Mouse (Mus musculus) left cerebral cortex, adult 18-20 months (tissue): ENCODE results near the gene Sept9. TPM values are rescaled to one million over a fixed set of nuclear protein-coding genes. Genes with fewer than 3 reads are reported as not detected.

Source experiments
- DNase-seq, 2 experiments: peaks; one replicate each; pipeline ENCODE4 v3.0.0; 2021 to 2022; ENCODE audit warnings: low spot score in 2 of 2, mixed read lengths in 1 of 2
- total RNA-seq, 2 experiments: library from RNA; stranded (reverse); gene quantifications; 2 replicates each; pipeline ENCODE4 v1.2.3; 2021

Gene Sept9
- total RNA-seq, 2 experiments from 2014 or later, result 82.6 to 90.6 TPM

- peak; percentile 31 to 40 for DNase-seq
Measured at GRCm38 (mm10) chr11:117264162-117265021, 64.9 kb downstream of the Sept9 start.

GRCm38 (mm10) chr11:117265270-117265980 lies 66.0 kb downstream of the Sept9 start:
- peak; percentile 28 to 46 for DNase-seq

DNA sequence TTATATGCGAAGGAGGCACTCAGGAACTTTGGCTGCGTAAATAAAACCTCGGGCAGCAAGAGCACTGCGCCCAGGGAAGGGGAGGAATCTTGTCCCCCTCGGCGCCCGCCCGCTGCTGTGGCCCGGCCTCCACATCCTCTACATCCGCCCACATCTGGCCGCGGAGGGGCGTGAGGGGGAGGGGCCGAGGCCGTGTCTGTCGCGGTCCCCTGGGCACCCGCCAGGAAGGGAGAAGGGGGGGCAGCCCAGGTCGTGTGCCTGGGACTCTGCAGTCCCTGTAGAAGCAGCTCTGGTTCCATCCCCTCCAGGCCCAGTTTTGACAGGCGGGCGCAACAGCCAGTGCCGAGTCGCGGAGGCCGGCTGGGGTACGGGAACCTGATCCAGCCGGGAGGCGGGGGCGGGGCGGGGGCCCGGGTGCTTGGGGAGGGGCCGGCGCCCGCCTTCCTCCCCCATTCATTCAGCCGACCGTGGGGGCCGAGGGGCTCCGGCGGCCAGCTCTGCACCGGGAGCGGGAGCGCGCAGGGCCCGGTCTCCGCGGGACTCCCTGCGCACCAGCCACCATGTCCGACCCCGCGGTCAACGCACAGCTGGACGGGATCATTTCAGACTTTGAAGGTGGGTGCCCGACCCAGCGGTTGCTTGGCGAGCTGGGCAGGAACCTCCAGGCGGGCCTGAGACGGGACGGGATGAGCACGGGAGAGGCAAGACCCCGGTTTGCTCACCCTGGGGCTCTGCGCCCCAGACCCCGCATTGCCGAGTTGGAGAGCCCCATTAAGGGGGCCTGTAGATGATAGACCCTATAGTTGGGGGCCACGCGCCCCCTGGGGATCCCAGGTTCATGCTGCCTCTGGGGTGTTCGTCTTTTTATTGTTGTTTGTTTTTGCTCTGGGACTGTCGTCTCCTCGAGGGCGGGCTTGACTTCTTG lies 66.8 kb downstream of the Sept9 start:
- peak; percentile 67 to 76 for DNase-seq

- peak; percentile 42 to 49 for DNase-seq
Measured at GRCm38 (mm10) chr11:117266906-117267721, 67.7 kb downstream of the Sept9 start.

DNA sequence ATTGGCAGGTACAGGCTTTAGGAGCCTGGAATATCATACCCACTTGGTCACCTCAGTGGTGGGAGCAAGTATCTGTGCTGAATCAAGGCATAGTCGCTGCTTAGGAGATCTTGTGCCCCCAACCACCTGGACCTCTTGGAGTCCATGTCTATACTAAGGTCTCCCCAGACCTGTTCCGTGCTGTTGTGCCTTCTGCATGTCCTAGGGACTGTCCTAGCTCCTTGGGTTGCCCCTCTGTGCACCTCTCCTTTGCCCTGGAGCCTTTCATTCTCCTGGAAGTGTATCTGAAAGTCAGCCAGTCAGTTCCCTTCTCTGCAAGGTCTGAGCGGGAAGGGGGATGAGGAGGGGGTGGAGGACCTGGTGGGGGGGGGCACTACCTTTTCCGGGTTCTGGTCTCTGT lies 68.4 kb downstream of the Sept9 start:
- DNase-seq, result no peak

- no peak for DNase-seq
Measured at GRCm38 (mm10) chr11:117268304-117268956, 69.0 kb downstream of the Sept9 start.

- no peak for DNase-seq
Measured at GRCm38 (mm10) chr11:117269053-117269702, 69.7 kb downstream of the Sept9 start.

- DNase-seq, result no peak
Measured at GRCm38 (mm10) chr11:117269946-117270345, 70.5 kb downstream of the Sept9 start.

DNA sequence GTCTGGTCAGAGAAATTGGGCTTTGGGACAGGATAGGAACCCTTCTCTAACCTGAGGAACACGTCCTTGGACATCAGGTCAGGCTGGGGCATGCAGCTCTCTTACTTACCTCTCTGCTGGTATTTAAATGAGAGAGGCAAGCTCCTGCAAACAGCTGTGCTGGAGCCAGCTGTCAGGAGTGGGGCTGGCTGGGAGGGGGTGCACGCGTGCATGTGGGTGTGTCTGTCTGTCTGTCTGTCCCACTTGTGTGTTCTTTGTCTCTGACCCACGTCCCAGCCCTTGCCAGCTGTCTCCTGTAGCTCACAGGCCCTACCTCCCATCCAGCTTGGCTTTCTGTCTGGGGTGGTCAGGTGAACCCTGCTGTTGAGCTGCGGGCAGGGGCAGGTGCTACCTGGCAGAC lies 75.5 kb downstream of the Sept9 start:
- DNase-seq, result no peak

- DNase-seq, result no peak
Measured at GRCm38 (mm10) chr11:117275999-117276398, 76.5 kb downstream of the Sept9 start.

- no peak for DNase-seq
Measured at GRCm38 (mm10) chr11:117276946-117277345, 77.5 kb downstream of the Sept9 start.

DNA sequence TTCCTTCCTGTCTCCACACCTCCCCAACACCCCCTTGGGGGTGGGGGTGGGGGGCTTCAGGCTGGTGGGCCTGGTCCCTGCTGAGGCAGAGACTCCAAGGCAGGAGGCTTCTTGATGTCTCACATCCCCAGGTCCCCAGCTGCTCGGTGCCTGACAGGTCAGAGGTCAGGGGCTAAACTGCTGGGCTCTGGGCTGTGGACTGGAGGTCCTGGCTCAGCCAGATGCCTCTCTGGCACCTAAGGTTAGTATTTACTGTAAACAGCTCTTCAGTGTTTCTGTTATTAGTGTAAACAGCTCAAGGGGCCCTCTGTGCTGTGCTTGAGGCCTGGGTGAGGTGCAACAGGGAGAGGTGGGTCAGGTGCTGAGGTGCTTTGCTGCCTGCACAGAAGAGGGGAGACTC lies 78.7 kb downstream of the Sept9 start:
- no peak for DNase-seq

DNA sequence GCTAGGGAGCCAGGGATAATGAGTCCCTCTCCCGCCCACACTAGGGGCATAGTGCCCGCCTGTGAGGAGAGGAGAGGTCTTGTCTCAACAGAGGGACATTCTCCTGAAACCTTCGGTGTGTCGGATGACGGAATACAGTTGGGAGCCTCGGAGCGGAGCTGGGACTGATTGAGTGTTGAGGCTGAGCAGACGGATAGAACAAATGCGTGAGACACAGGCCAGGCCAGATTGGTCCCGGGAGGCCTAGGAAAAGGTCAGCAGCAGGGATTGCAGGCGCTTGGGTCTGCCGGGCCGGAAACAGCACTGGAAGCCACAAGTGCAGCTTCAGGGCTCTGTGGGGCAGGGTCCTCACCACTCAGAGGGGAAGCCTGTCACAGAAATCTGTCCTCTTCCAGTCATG lies 79.1 kb downstream of the Sept9 start:
- no peak for DNase-seq

GRCm38 (mm10) chr11:117279993-117280392 lies 80.5 kb downstream of the Sept9 start:
- no peak for DNase-seq

- DNase-seq, result no peak
Measured at GRCm38 (mm10) chr11:117283048-117283888, 83.8 kb downstream of the Sept9 start.

- no peak for DNase-seq
Measured at GRCm38 (mm10) chr11:117283889-117284450, 84.5 kb downstream of the Sept9 start.

GRCm38 (mm10) chr11:117284721-117285605 lies 85.5 kb downstream of the Sept9 start:
- no peak for DNase-seq
